Mouse (Mus musculus): Measurements from ENCODE around the gene Ccnd1. TPM values are rescaled to one million over a fixed set of nuclear protein-coding genes. Genes with fewer than 3 reads are reported as not detected.

The Ccnd1 gene
- polyA plus RNA-seq, 1 experiment from 2014 or later, result 7.4 TPM

- no peak for DNase-seq (ENCODE audit: low spot score)
Measured at GRCm38 (mm10) chr7:144940003-144940571, 362 bp upstream of the Ccnd1 start.

- DNase-seq (ENCODE audit: low spot score), result no peak
Measured at GRCm38 (mm10) chr7:144938661-144939343, 923 bp downstream of the Ccnd1 start.

- no peak for DNase-seq (ENCODE audit: low spot score)
Measured at GRCm38 (mm10) chr7:144937899-144938517, 1.7 kb downstream of the Ccnd1 start.

DNA sequence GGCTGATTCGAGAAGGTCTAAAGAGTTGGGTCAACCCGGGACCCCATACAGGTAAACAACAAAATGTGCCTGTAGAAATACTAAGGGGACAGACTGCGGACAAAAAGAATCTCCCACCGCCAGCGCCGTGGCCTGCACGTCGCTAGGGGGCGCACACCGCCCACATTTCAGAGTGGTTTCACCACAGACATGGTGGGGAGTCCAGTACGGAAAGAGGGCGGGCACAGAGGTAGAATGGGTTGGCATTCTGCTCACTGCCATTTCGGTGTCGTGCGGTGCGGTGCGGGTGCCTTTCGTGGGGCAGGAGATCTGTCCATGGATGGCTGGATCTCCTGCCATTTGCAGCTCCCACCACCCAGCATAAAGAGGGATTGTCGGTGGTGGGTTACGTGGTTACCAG is 2.2 kb downstream of the Ccnd1 start:
- peak; percentile 83 for DNase-seq (ENCODE audit: low spot score)

GRCm38 (mm10) chr7:144936311-144936880 is 3.3 kb downstream of the Ccnd1 start:
- no peak for DNase-seq (ENCODE audit: low spot score)

DNA sequence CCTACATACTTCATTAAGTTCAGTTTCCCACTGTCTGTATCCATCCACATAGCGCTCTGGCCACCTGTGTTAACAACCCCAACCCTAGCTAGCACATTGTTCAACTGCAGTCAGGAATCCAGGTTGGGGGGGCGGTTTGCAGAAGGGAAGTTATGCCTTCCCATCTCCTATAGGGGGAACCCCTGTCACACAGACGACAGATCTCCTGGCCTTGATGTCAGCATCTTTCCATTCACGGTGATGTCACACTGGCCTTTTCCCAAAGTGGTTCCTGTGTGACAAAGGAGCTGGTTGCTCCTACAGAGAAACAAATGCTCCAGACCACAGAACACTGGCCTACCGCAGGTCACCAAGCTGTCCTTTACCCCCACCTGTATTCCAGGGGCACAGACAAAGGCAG is 4.2 kb downstream of the Ccnd1 start:
- peak; percentile 40 for DNase-seq (ENCODE audit: low spot score)

DNA sequence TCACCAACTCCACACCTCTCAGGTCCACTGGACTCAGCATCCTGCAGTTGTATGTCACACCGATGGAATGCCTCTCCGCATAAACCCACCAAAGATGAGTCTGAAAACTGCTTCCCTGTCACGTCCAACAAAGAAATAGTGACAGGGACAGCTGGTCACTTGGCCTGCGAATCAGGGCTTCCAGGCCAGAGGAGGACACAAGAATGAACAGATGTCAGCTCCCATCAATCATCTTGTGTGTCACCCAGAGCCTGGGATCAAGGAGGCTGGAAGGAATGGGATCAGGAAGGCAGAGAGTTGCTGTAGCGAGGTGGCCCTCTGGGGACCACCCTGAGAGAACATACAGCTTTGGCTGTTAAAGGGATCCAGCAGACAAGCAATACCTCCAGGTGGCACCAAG is 4.8 kb downstream of the Ccnd1 start:
- no peak for DNase-seq (ENCODE audit: low spot score)

- no peak for DNase-seq (ENCODE audit: low spot score)
Measured at GRCm38 (mm10) chr7:144933796-144934195, 5.9 kb downstream of the Ccnd1 start.

DNA sequence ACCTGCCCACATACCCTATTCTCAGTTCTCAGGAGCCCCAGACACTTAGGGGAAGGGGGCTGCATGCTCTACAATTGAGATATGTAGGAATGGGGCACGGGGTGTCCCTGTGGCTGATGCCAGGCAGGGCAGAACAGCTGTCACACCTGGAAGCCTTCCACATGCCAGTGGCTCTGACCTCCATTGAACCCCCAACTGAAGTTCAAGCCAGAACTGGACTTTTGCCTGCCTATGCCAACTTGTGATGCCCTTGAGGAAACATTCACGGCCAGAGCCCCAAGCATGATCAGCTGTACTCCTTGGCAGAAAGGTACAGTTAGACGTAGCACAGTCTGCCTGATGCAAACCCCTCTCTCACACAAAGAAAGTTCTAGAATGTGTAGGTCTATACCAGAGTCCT is 6.4 kb downstream of the Ccnd1 start:
- no peak for DNase-seq (ENCODE audit: low spot score)

- DNase-seq (ENCODE audit: low spot score), result no peak
Measured at GRCm38 (mm10) chr7:144932389-144932937, 7.3 kb downstream of the Ccnd1 start.

DNA sequence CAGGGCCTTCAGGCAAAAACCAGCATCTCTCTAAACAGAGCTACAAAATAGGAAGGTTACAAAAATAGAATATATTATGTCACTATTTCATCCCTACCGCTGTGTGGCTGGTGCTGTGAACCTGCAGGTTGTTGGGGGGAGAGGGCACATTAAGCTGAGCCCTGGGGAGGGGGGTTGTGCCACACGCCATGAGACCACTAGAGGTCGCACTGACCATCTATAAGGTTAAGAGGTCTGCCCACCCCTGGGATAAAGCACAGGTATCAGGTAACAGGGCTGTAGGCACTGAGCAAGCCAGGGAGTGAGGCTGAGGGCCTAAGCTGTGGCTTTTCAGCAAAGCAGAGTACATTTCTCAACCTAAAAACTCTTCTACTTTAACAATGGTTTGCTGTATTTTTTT is 7.9 kb downstream of the Ccnd1 start:
- peak; percentile 62 for DNase-seq (ENCODE audit: low spot score)

GRCm38 (mm10) chr7:144929931-144930330 is 9.8 kb downstream of the Ccnd1 start:
- DNase-seq (ENCODE audit: low spot score), result no peak

GRCm38 (mm10) chr7:144929506-144929905 is 10.2 kb downstream of the Ccnd1 start:
- no peak for DNase-seq (ENCODE audit: low spot score)

GRCm38 (mm10) chr7:144928889-144929210 is 10.9 kb downstream of the Ccnd1 start:
- DNase-seq (ENCODE audit: low spot score), result no peak

DNA sequence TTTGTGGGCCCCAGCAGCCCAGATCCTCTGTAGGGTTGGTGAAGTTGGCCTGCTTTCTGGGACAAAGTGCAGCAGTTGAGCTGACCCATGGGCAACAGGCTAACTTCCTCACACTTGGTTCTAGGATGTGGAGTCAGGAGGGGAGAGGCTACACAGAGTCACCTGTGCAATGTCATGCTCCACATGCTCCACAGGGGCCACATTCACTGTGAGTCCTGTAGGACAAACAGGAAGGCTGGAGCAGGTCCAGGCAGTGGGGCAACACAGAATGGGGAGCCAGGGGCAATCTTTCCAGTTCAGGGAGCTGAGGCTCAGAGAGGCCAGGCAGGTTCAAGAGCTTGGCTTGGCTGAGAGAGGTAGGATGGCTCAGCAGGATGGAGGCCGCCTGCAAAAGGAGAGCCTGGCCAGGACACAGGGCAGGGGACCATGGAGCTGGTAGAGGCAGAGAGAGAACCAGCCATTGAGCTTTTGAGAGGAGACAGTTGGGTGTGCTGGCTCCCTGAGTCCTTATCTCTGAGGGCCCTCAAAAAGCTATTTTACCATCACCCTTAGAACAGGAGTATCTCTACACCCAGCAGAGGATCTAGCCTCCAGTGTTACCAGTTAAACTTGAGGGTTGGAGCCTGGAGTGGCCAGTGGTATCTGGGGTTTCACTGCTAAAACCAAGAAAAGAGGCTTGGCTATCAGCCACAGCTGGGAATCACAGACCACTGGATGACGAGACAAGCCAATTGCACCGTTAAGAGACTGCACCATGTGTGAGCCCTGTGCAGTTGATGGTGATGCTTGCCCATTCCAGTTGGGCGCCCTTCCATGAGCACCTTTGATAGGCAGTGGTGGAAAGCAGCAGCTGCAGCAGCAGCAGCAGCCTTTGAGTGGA is 11.5 kb downstream of the Ccnd1 start:
- DNase-seq (ENCODE audit: low spot score), result no peak

DNA sequence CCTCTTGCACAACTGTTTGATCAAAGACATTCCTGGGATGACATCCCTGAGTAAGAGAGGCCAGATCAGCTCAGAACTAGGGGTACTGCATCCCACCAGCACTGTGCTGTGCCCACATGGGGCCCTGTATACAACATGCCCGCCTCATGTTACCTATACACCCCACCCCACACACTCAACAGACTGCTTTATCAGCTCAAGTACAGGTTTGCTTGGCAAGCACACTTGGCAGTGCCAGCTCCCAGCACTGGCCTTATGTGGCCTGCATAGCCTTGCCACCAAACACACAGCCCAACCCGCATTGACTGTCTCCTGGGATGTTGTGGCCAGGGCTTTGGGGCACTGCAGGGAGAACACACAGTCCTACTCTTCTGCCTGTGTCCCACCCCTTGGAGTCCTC is 12.1 kb downstream of the Ccnd1 start:
- DNase-seq (ENCODE audit: low spot score), result no peak

DNA sequence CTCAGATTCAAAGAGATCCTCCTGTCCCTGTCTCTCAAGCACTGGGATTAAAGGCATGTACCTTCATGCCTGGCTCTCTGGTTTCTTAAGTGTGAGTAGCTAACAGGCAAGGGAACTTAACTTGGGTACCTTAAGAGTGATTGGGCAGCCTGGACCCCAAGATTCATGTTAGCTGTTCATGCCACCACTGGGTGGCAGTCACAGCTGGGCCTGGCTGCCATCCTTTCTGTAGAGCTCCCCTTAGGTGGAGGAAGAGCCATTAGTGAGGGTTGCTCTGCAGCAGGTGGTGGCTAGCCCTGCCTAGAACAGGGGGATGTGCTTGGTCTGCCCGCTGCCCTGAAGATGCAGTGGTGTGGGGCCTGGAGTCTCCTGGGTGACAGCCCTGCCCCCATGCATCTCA is 20.9 kb downstream of the Ccnd1 start:
- DNase-seq (ENCODE audit: low spot score), result no peak

GRCm38 (mm10) chr7:144914948-144915750 is 24.6 kb downstream of the Ccnd1 start, which contains the start of gene LTO1:
Gene LTO1 (plus strand): TSS chr7:144915100.
- peak; percentile 92 for DNase-seq (ENCODE audit: low spot score)

DNA sequence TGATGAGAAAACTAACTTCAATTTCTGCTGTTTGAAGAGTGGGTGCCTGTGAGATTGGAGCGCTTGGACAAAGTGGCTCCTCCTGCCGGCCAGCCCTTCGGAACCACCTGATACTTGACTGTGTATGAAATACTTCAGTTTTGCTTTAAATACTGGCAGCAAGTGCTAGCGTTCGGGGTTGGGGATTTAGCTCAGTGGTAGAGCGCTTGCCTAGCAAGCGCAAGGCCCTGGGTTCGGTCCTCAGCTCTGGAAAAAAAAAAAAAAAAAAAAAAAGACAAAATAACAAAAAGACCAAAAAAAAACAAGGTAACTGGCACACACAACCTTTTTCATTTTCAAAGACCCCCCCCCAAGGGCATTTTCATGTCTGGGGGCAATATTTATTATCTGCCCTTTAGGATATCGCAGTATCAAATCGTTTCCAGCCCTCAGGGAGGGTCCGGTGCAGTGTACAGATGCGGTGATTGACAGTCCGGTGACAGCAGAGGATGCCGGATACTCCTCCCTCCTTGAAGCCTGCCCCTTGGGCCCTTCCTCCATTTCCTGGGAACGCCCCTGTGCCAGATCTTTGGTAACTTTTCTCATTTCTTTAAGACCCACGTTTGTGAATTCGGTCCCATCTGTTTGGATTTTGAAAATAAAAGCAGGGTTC is 25.3 kb downstream of the Ccnd1 start:
- no peak for DNase-seq (ENCODE audit: low spot score)

- DNase-seq (ENCODE audit: low spot score), result no peak
Measured at GRCm38 (mm10) chr7:144912897-144913296, 26.8 kb downstream of the Ccnd1 start.

Data from thymus, postnatal 0 days (tissue).